Mouse (Mus musculus): ENCODE results near the gene Fam131a. TPM values are rescaled to one million over a fixed set of nuclear protein-coding genes. Genes with fewer than 3 reads are reported as not detected.
A peak's percentile ranks its signal among the peaks of the same experiment; 100 is the strongest.

The Fam131a gene
- polyA plus RNA-seq, 1 experiment: 1.5 TPM

GRCm38 (mm10) chr16:20736168-20736567 lies 43.1 kb downstream of the Fam131a start:
- H3K4me1 ChIP-seq (ENCODE audit: control insufficient read depth, insufficient read depth, insufficient read length, low read length): peaks cover 5% of the 10 kb centered on the region; the same call in 1 of the 2 replicates
- no peak overlapping the region for H3K4me3 ChIP-seq (ENCODE audit: insufficient read depth, low read depth, low read length)
- no peak overlapping the region for H3K27ac ChIP-seq (replicated peaks; ENCODE audit: low read depth, low read length)

GRCm38 (mm10) chr16:20736823-20737222 lies 43.8 kb downstream of the Fam131a start:
- Histone ChIP-seq H3K4me1 (ENCODE audit: control insufficient read depth, insufficient read depth, insufficient read length, low read length) (peaks cover 5% of the 10 kb centered on the region; the same call in 1 of the 2 replicates), H3K4me3 (ENCODE audit: insufficient read depth, low read depth, low read length) (no peak overlapping the region), H3K27ac (replicated peaks; ENCODE audit: low read depth, low read length) (no peak overlapping the region)

DNA sequence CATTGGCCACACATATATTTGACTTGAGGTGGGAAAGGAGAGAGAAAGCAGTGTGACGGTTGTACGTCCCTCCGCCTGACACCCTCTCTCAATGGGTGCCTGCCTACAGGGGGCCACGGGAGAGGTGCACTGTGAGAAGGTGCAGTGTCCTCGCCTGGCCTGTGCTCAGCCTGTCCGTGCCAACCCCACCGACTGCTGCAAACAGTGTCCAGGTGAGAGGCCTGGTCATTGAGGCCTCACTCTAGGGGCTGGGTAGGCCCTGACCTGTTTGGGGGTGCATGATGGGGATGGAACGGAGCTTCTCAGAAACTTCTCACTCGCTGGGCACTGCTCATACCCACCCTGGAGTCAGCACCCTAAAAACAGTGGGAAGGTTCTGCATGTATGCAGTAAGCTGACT lies 46.8 kb downstream of the Fam131a start:
- Histone ChIP-seq H3K27ac (replicated peaks; ENCODE audit: low read depth, low read length) (no peak overlapping the region), H3K4me3 (ENCODE audit: insufficient read depth, low read depth, low read length) (no peak overlapping the region), H3K4me1 (ENCODE audit: control insufficient read depth, insufficient read depth, insufficient read length, low read length) (no peaks in the 10 kb centered on the region)

DNA sequence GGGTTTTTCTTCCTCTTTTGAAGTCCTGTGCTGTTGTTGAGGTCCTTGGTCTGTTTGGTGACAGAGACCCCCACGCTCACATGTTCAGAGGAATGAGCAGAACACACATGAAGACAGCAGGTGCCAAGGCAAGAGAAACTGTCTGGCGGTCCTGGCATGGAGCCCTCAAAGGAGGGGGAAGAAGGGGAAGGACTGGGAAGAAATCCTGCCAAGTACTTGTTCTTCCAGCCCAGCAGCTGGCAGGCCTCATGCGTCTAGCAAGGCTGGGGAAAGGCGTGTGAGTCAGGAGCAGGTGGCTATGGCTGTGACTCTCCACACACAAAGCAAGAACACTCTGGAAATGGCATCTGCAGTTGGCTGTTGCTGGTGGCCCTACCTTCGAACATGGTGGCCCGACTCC lies 53.6 kb downstream of the Fam131a start:
- no peak overlapping the region for H3K4me3 ChIP-seq (ENCODE audit: insufficient read depth, low read depth, low read length)
- H3K27ac ChIP-seq (replicated peaks; ENCODE audit: low read depth, low read length): 0 out of 2 replicates have a peak overlapping the region, but pooled peaks have one; percentile 8
- H3K4me1 ChIP-seq (ENCODE audit: control insufficient read depth, insufficient read depth, insufficient read length, low read length): no peaks in the 10 kb centered on the region

GRCm38 (mm10) chr16:20750518-20750917 lies 57.5 kb downstream of the Fam131a start:
- Histone ChIP-seq H3K27ac (replicated peaks; ENCODE audit: low read depth, low read length) (no peak overlapping the region), H3K4me3 (ENCODE audit: insufficient read depth, low read depth, low read length) (no peak overlapping the region), H3K4me1 (ENCODE audit: control insufficient read depth, insufficient read depth, insufficient read length, low read length) (no peaks in the 10 kb centered on the region)

Other genes with a start within 250 kb of the Fam131a start
- 35.8 and 42.2 TPM in 2 replicates for gene Eif2b5, start 194.4 kb upstream of the Fam131a start, polyA plus RNA-seq (2012; ENCODE audit: insufficient read depth, insufficient read length, missing spikeins)
- 19.9 and 25.2 TPM in 2 replicates for gene Dvl3, start 176.3 kb upstream of the Fam131a start, polyA plus RNA-seq (2012; ENCODE audit: insufficient read depth, insufficient read length, missing spikeins)
- gene Ap2m1, start 157.8 kb upstream of the Fam131a start, polyA plus RNA-seq (2012; ENCODE audit: insufficient read depth, insufficient read length, missing spikeins): 73.6 and 86.4 TPM in 2 replicates
- 43.3 and 44.3 TPM in 2 replicates for gene Abcf3, start 144.7 kb upstream of the Fam131a start, polyA plus RNA-seq (2012; ENCODE audit: insufficient read depth, insufficient read length, missing spikeins)
- gene Vwa5b2, start 103.8 kb upstream of the Fam131a start, polyA plus RNA-seq (2012; ENCODE audit: insufficient read depth, insufficient read length, missing spikeins): not detected in 2 replicates
- gene Eef1akmt4, start 81.6 kb upstream of the Fam131a start, polyA plus RNA-seq (2012; ENCODE audit: insufficient read depth, insufficient read length, missing spikeins): 3.6 and 8.2 TPM in 2 replicates
- not detected in 2 replicates for gene Gm49333, start 81.6 kb upstream of the Fam131a start, polyA plus RNA-seq (2012; ENCODE audit: insufficient read depth, insufficient read length, missing spikeins)
- 15.9 and 17.3 TPM in 2 replicates for gene Alg3, start 81.5 kb upstream of the Fam131a start, polyA plus RNA-seq (2012; ENCODE audit: insufficient read depth, insufficient read length, missing spikeins)
- gene Camk2n2, start 72.0 kb upstream of the Fam131a start, polyA plus RNA-seq (2012; ENCODE audit: insufficient read depth, insufficient read length, missing spikeins): 0.88 and 4.0 TPM in 2 replicates
- gene Ece2, start 63.4 kb upstream of the Fam131a start, polyA plus RNA-seq (2012; ENCODE audit: insufficient read depth, insufficient read length, missing spikeins): not detected in 2 replicates
- 120 and 145 TPM in 2 replicates for gene Psmd2, start 41.6 kb upstream of the Fam131a start, polyA plus RNA-seq (2012; ENCODE audit: insufficient read depth, insufficient read length, missing spikeins)
- 168 and 178 TPM in 2 replicates for gene Eif4g1, start 24.9 kb upstream of the Fam131a start, polyA plus RNA-seq (2012; ENCODE audit: insufficient read depth, insufficient read length, missing spikeins)
- gene Polr2h, start 24.4 kb downstream of the Fam131a start, polyA plus RNA-seq (2012; ENCODE audit: insufficient read depth, insufficient read length, missing spikeins): 21.2 and 22.7 TPM in 2 replicates
- gene Clcn2, start 24.5 kb downstream of the Fam131a start, polyA plus RNA-seq (2012; ENCODE audit: insufficient read depth, insufficient read length, missing spikeins): 0.67 TPM in 1 of 2 replicates, not detected in the other
- gene Chrd, start 39.9 kb downstream of the Fam131a start, polyA plus RNA-seq (2012; ENCODE audit: insufficient read depth, insufficient read length, missing spikeins): 0.71 and 0.88 TPM in 2 replicates
- gene Thpo, start 41.3 kb downstream of the Fam131a start, polyA plus RNA-seq (2012; ENCODE audit: insufficient read depth, insufficient read length, missing spikeins): not detected in 2 replicates

Data from brown adipose tissue, adult 24 weeks (tissue).